Mouse (Mus musculus): ENCODE measurements at regions not wholly inside any gene's neighbourhood (a gene's known extent, or its start where the extent isn't known, plus 50 kb on each side); places are given as distances from the start of the nearest gene placed in this dataset.

DNA sequence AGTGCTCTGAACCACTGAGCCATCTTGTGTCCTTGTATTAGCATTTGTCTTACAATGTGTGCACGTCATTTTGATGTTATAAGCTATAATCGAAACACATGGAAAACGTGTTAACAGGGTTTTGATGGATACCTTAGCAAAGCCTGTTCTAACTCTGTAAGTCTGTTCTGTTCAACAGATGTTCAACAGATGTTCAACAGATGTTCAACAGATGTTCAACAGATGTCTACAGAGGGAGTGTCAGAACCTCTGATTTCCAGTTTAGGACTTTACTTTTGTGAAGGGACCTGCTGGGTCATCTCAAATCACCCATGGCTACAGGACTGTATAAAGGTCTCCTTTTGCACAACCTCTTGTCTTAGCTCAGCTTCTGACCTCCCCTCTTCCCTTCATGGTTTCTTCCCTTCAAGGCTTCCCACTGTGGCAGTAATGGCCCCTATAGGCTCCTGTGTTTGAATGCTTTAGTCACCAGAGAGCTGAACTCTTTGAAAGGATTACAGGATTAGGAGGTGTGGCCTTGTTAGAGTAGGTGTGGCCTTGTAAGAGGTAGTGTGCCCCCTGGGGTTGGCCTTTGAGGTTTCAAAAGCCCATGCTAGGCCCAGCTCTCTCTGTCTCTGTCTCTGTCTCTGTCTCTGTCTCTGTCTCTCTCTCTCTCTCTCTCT, 66.8 kb upstream of the Lsm14a start:
- Histone ChIP-seq H3K4me1 (ENCODE audit: control insufficient read depth, insufficient read depth, insufficient read length, low read length) (no peaks in the 10 kb centered on the region), H3K27me3 (ENCODE audit: control insufficient read depth, insufficient read depth, low read length) (no peaks in the 10 kb centered on the region), H3K36me3 (ENCODE audit: control insufficient read depth, insufficient read depth, low read length) (no peaks in the 10 kb centered on the region), H3K4me3 (ENCODE audit: low read depth, low read length) (no peak overlapping the region), H3K27ac (ENCODE audit: insufficient read depth, low read depth, low read length) (no peak overlapping the region)
- 82% methylated on average over 3 of the region's 3 CpGs for WGBS
- TF ChIP-seq POLR2A (IDR thresholded peaks at IDR 0.05; ENCODE audit: low read depth, low read length) (no peak), CTCF (IDR thresholded peaks at IDR 0.05; ENCODE audit: extremely low read depth, insufficient read length, insufficient replicate concordance, low read depth, low read length) (no peak)

DNA sequence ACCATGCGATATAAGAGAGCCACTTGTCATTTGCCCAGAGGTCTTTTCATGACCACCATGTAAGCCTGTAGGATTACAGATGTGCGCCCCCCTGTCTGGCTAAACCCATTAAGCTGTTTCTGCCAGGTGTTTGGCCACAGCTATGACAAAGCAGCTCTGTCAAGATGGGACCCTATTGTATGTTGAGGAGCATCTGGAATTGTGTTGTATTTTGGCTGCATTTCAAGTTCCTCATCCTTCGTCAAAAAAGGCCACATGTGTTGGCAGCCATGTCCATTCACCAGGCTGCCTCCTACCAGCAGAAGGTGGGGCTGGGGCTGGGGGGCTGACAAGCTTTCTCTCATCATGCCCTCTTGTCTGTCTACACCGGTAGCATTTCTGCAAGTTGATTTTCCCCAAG, 65.7 kb upstream of the Lsm14a start:
- WGBS: 85% methylated on average over 4 of the region's 4 CpGs
- H3K4me3 ChIP-seq (ENCODE audit: low read depth, low read length): no peak overlapping the region
- H3K36me3 ChIP-seq (ENCODE audit: control insufficient read depth, insufficient read depth, low read length): no peaks in the 10 kb centered on the region
- no peaks in the 10 kb centered on the region for H3K27me3 ChIP-seq (ENCODE audit: control insufficient read depth, insufficient read depth, low read length)
- no peak overlapping the region for H3K27ac ChIP-seq (ENCODE audit: insufficient read depth, low read depth, low read length)
- no peak for TF ChIP-seq POLR2A (IDR thresholded peaks at IDR 0.05; ENCODE audit: low read depth, low read length)
- TF ChIP-seq CTCF (IDR thresholded peaks at IDR 0.05; ENCODE audit: extremely low read depth, insufficient read length, insufficient replicate concordance, low read depth, low read length): no peak
- H3K4me1 ChIP-seq (ENCODE audit: control insufficient read depth, insufficient read depth, insufficient read length, low read length): no peaks in the 10 kb centered on the region

DNA sequence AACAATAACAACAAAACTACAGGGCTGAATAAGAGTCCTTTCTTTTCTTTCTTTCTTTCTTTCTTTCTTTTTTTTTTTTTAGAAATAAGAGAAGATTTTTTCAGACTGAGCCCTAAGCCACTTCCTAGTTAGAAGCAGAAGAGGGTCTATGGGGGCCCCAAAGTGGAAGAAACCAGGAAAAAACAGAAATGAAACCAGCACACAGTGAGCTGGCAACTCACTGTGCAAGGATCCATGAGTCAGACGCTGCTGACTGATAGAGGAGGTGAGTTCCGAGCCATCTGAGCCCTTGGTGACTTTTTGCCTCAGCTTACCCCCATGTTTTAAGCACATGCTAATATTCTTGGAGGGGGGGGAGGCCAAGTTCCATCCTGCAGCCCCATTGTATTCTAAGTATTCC, 55.2 kb upstream of the Lsm14a start:
- Histone ChIP-seq H3K27ac (ENCODE audit: insufficient read depth, low read depth, low read length) (no peak overlapping the region), H3K27me3 (ENCODE audit: control insufficient read depth, insufficient read depth, low read length) (no peaks in the 10 kb centered on the region), H3K36me3 (ENCODE audit: control insufficient read depth, insufficient read depth, low read length) (no peaks in the 10 kb centered on the region), H3K4me3 (ENCODE audit: low read depth, low read length) (no peak overlapping the region), H3K4me1 (ENCODE audit: control insufficient read depth, insufficient read depth, insufficient read length, low read length) (no peaks in the 10 kb centered on the region)
- 73% methylated on average over 2 of the region's 2 CpGs for WGBS
- TF ChIP-seq CTCF (IDR thresholded peaks at IDR 0.05; ENCODE audit: extremely low read depth, insufficient read length, insufficient replicate concordance, low read depth, low read length) (no peak), POLR2A (IDR thresholded peaks at IDR 0.05; ENCODE audit: low read depth, low read length) (no peak)

DNA sequence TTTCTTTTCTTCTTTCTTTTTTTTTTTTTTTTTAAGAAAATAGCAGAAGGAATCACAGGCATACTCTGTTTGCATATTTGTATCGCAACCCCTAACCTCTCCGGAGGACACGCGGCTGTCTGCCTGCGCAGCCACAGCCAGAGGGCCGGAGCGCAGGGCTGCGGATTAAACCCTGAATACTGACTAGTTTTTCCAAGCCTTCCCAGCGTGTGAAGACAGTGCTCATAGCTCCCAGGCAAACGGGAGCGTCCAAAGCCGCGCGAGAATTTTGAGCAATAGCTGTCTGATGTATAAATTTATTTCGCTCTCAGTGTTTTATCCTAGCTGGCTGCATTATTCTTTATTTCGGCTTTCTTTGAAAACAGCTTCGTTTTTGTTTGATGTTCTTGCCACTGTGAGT, 51.1 kb upstream of the Lsm14a start:
- no peaks in the 10 kb centered on the region for H3K4me1 ChIP-seq (ENCODE audit: control insufficient read depth, insufficient read depth, insufficient read length, low read length)
- no peak overlapping the region for H3K4me3 ChIP-seq (ENCODE audit: low read depth, low read length)
- 62% methylated on average over 17 of the region's 17 CpGs for WGBS
- H3K27me3 ChIP-seq (ENCODE audit: control insufficient read depth, insufficient read depth, low read length): no peaks in the 10 kb centered on the region
- no peak for TF ChIP-seq CTCF (IDR thresholded peaks at IDR 0.05; ENCODE audit: extremely low read depth, insufficient read length, insufficient replicate concordance, low read depth, low read length)
- no peak for TF ChIP-seq POLR2A (IDR thresholded peaks at IDR 0.05; ENCODE audit: low read depth, low read length)
- no peaks in the 10 kb centered on the region for H3K36me3 ChIP-seq (ENCODE audit: control insufficient read depth, insufficient read depth, low read length)
- no peak overlapping the region for H3K27ac ChIP-seq (ENCODE audit: insufficient read depth, low read depth, low read length)
